Mouse (Mus musculus): ENCODE results near the gene Kctd13.
A peak's percentile ranks its signal among the peaks of the same experiment; 100 is the strongest.

Kctd13 gene

DNA sequence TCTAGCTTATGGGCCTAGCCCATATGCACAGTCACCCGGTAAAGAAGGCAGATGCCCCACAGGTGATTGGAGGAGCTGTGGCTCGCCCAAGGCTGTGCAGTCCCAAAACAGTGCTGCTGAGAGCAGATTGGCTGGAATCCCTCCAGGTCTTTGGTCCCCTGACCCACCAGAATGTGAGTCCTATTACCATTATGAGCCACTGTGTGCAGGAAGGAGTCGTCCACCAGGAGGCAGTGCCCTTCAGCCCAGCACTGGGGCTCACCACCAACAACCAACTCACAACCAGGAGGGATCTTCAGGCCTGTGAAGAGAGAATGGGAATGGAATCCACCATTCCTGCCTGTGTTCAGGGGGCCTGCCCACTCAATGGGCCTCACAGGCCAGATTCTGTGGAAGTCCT, 17.9 kb downstream of the Kctd13 start:
- peak; percentile 44 for DNase-seq

DNA sequence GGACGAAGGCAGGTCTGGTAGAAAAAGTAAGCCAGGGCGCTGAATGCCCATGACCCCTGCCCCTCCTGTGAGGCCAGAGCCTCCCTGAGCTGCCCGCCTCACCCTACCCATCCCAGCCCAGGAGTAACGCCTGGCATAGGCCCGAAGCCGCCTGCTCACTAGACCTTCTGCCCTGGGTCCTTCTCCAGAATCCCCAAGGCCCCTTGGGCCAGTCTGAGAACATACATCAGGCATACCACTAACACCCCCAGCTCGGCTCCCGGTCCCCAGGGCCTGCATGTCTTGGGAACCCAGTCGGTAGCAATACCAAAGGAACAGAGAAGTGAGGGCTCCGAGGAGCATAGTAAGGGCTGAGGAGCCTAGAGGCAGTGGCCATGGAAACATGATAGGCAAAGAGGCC, 19.9 kb downstream of the Kctd13 start:
- DNase-seq: peak; percentile 45

DNA sequence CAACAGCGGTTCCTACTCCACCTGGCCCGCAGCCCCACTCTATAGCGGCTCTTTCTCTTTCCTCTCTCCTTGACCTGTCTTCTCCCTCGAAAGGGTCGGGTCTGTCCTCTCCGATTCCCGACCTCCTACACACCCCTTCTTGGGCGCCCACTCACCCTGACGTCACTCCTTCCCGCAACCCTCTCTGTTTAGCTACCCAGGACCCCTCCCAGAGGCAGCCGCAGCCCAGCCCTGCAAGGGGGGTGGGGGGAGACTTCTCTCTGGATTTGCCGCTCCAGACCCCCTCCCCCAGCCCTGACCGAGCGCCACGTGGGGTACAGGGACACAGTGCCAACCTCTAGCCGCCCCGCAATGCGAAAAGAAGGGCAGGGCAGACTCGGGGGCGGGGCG, 20.7 kb downstream of the Kctd13 start, which contains the start of gene Asphd1:
Asphd1 (minus strand) TSS at position 180 of the 390 bp plus-strand sequence.
- no peak for DNase-seq

DNA sequence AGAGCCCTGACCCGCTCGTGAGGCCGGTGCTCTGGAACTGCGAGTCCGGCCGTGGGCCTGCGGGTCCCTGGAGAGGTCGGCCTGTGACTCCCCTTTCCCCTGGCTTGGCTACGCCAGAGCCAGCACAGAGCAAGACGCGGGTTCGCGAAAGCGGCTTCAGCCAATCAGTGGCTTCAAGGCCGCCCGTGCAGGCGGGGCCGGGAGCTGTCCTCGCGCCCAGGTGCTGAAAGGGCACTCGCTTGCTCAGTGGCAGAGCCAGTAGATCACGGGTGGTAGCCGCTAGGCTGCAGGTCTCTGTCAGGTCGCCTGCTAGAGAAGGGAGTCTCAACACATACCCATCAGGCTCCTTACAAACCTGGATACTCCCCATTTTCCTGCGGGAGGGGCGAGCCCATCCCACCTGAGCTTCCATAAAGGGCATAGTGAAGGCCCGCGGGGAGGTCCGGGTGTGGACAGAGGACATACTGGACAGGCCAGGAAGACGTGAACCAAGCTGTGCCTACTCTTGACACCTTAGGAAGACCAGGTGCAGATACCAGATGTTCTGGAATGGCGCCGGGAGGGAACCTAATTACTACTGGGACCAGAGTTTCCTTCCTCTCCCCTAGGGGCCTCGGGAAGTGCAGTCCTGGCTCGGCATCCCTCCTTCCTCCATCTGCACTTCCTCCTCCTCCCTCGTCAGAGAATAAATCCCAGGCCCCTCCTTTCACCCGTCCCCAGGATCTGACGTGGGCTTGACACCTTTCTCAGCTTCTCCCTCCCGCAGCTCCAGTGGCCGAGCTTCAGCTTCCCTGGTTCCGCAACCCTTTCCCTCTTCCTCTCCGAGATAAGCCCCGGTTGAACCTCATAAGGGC, 21.3 kb downstream of the Kctd13 start, which contains the start of gene Sez6l2:
Sez6l2 (plus strand) TSS at position 771 of the 854 bp plus-strand sequence.
- peak; percentile 88 for DNase-seq

DNA sequence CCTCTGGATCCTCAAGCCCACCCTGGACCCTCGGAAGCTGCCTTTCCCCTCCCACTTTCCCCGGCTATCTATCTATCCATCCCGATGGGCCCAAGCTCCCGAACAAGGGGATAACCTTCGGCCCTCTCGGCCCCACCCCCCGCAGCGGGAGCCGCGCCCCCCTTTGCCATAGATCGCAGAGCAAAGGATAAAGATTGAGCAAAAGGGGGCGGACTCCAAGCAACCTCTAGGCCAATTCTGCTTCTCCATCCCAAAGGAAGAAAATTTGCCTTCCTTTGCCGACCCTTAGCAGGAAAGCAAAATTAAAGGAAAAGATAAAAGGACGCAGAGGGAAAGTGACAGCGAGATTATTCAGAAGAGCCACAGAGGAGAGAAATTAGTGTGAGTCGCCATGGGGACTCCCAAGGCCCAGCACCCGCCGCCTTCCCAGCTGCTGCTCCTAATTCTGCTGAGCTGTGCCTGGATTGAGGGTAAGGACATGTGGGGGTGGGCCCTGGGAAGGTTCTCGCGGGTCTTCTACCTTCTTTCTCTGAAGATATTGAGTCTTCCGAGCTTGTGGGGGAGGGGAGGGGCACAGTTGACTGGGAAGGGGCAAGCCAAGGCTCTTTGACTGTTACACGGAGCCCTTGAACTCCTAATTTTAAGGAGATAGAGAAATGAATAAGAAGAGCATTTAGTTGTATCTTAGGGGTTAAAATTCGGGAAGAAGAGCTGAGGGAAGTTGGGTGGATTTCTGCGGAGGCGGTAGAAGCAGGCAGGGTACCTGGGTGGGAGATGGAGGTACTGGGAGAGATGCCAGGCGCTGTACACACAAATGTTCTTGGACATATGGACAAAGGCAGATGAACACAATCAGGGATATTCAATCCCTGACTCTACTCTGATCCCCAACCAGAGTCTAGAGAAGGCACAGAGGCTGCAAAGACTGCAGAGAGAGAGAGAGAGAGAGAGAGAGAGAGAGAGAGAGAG, 22.3 kb downstream of the Kctd13 start:
- DNase-seq: peak; percentile 46

DNA sequence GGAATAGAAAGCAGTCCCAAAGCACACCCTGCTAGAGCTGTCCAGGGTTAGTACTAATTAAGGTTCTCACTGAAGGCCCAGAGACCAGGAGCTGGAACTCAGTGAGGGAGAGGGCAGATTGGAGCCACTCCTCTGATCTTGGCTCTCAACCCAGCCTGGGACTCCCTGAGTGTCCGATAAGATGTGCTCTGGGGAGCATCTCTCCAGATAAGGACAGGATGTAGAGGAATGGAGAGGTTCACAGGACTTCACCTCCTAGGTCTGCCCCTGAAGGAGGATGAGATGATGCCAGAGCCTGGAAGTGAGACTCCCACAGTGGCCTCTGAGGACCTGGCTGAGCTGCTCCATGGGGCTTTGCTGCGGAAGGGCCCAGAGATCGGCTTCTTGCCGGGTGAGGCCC, 23.1 kb downstream of the Kctd13 start:
- DNase-seq: no peak

- DNase-seq: no peak
These were observed 24.0 kb downstream of the Kctd13 start for GRCm38 (mm10) chr7:126952646-126953045.

DNA sequence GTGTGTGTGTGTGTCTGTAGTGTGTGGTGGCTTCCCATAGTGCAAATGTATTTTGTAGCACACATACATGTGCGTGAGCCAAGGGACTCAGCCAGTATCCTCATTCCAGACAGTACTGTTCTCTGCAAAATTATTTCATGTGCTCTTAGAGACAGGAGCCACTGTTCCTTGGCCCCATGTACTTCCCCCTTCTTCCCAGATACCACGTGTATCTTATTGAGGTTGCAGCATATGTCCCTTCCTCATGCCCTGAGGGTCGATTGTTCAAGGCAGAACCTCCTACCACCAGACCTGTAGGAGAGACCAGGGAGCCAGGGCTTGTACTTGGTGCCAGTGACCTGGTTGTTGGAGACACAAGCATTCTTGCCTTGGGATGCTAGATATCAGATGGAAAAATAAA, 26.4 kb downstream of the Kctd13 start:
- no peak for DNase-seq

- no peak for DNase-seq
These were observed 31.1 kb downstream of the Kctd13 start for GRCm38 (mm10) chr7:126959780-126960179.

GRCm38 (mm10) chr7:126961095-126961494, 32.4 kb downstream of the Kctd13 start:
- no peak for DNase-seq

- no peak for DNase-seq
These were observed 33.3 kb downstream of the Kctd13 start for GRCm38 (mm10) chr7:126961965-126962364.

DNA sequence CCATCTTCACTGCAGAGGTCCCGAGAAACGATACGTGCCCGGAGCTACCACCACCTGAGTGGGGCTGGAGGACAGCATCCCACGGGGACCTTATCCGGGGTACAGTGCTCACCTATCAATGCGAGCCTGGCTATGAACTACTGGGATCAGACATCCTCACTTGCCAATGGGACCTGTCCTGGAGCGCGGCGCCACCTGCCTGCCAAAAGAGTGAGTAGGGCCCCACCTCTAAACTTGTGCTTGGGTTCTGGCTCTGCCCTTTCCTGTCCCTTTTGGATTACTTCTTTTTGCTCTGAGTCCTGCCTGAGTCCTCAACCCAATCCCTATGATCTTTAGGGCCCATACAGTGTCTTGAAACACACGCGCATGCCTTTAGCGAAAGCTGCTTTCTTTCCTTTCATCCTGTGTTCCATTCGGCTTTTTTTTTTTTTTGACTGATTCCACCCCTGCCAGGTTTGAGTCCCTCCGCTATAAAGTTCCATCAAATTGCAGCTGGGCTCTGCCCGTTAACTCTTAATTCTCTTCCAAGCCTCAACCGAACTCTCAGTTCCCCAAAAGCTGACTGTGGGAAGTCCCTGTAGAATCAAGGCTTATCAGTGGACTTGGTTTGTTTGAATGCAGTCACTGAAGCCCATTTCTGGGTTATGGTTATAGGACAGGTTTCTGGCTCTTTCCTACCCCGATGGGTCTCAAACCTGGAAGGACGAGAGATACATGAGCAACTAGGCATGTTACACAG, 35.0 kb downstream of the Kctd13 start:
- DNase-seq: no peak

DNA sequence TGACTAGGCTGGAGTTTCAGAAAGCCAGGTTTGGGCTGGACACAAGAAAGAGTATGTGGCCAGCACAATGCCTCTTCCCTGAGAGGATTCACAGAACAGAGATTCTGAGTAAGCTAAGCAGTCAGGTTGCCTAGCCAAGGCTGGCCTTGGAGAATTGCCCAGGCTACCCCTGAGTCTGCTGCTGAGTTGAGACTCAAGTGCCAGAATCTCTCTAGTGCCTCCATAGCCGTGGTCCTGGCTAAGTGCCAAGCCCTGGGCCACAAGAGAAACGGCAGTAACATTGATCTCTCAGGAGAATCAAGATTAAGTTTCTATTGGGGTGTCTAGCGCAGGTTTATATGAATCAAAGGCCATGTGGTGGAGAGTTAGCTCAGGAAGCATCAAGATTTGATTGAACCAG, 36.9 kb downstream of the Kctd13 start:
- DNase-seq: peak; percentile 61

DNA sequence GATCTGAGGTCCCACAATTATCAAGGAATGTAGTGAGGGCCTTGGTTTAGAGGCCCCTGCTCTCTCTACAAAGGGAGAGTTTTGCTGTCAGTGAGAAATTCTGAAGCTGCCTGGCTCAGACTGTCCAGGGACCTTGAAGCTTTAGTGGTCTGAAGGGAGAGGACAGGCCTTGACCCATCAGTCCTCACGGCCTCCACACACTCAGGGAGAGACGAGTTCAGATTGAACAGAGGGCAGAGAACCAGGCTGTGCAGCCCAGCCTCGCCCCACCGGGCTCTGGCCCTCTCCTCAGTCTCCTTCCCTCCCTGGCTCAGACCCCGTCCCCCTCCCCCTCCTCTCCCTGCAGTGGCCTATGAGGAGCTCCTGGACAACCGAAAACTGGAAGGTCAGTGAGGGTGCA, 38.7 kb downstream of the Kctd13 start:
- DNase-seq: no peak

DNA sequence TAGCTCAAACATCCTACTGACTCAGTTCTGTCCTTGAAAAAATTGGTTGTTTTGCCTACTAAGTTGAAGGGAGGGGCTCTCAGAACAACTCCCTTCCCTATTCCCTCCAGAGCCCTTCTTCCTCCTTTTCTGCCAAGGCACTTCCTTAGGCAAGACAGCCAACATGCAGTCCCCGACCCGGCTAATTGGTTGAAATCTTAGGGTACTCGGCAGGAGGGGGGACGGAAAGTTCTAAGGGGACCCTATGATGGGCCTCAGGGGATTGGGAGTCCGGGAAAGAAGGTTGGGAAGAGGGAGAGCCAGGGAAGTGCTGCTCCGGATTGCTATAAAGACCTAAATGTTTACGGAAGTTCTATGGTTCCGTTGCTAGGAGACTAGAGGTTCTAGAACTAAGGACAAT, 46.8 kb downstream of the Kctd13 start:
- DNase-seq: peak; percentile 45

- DNase-seq: no peak
These were observed 47.0 kb downstream of the Kctd13 start, which contains the start of gene Cdipt for GRCm38 (mm10) chr7:126975893-126975949. Gene Cdipt, plus strand, starts transcription at chr7:126975914.

- peak; percentile 97 for DNase-seq
These were observed 47.5 kb downstream of the Kctd13 start, which contains the start of gene Cdiptos for GRCm38 (mm10) chr7:126975950-126976866. Gene Cdiptos, minus strand, starts transcription at chr7:126976098.

DNA sequence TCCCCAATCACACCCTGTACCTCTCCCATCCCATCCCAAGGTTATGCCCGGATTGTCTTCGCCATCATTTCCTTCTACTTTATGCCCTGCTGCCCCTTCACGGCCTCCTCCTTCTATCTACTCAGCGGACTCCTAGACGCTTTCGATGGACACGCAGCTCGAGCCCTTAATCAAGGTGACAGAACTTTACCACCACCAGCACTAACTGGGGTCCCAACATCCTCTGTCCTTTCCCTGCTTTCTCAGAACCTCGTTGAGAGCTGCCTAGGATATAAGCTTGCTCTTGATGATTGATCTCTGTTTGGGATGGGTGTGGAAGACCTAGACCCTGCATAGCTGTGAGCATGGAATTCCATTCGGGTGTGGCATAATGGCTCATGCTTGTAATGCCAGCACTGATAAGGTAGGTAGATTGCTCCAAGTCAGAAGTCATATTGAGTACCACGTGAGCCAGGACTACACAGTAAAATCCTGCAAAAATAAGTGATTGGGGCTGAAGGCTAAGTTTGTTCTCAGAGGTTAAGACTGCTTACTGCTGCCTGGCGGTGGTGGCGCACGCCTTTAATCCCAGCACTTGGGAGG, 48.3 kb downstream of the Kctd13 start:
- DNase-seq: no peak

DNA sequence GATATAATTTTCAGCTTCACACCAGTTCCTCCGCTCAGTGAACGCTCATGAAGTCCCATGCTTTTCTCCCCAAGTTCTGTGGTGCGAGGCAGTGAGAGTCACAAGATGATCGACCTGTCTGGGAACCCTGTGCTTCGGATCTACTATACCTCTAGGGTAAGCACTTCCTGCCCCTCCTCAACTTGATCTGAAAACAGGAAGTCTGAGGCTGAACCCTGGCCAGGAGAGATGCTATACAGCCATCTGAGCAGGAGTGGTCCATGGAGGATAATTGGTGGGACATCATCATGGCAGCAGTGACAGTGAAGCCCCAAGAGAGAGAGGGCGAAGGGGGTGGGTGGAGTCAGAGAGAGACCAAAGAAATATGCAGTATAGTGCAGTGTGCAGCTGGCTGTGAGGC, 50.2 kb downstream of the Kctd13 start:
- no peak for DNase-seq

GRCm38 (mm10) chr7:126981601-126982000, 52.9 kb downstream of the Kctd13 start:
- no peak for DNase-seq

- DNase-seq: no peak
These were observed 53.4 kb downstream of the Kctd13 start for GRCm38 (mm10) chr7:126982054-126982453.

DNA sequence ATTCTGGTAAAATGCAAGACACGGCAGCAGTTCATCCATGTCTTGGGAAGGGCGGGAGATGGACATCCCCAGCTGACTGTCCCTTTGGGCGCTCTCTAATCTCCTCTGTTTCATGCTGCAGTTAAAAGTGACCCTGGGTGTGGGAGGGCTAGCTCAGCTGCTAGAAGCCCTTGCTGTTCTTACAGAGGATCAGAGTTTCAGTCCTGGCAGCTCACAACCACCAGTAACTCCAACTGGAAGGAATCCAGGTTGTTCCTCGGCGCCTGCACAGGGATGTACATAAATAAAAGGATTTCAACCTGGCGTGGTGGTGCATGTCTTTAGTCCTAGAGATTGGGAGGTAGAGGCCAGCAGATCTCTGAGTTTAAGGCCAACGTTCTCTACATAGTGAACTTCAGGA, 54.4 kb downstream of the Kctd13 start:
- no peak for DNase-seq
